Mouse (Mus musculus) stomach, postnatal 0 days (tissue): ENCODE measurements around the gene Creg1.

Source experiments
- CTCF ChIP-seq: IDR thresholded peaks from 2 replicates; pipeline ENCODE4 v1.5.1; 2016; ENCODE audit warnings: antibody characterized with exemption, low read depth, mild to moderate bottlenecking, moderate library complexity
- EP300 ChIP-seq: optimal IDR thresholded peaks from 2 replicates; pipeline ENCODE3; 2016; ENCODE audit warnings: antibody characterized with exemption

DNA sequence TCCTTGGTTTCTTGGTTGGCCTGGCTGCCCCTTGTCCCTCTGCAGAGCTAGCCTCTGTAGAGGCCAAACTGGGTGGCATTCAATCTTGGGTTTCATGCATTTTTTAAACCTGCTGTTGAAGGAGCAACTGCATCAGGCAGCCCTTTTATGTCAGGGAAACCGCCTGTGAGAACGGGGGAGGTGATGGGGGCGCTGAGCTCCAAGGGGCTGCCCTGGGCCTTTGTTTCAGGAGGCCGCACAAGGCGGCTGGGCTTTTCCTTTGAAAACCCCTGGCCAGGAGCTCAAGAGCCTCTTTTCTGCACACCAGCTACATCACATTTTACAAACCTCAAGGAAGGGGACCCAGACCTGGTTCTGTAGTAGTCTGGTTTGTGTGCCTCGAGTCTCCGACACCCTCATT lies 50.6 kb downstream of the Creg1 start:
- TF ChIP-seq CTCF (no peak), EP300 (no peak)
